Mouse (Mus musculus) E14TG2a.4 (cell line): ENCODE measurements around the gene Ybx1.

ENCODE experiments used
- CTCF ChIP-seq: conservative IDR thresholded peaks from 2 replicates; pipeline ENCODE4 v1.5.1; 2014; ENCODE audit warnings: low read length
- NANOG ChIP-seq: IDR thresholded peaks from 2 replicates; pipeline ENCODE4 v1.6.1; 2014; ENCODE audit warnings: borderline replicate concordance, low read length, mixed read lengths

DNA sequence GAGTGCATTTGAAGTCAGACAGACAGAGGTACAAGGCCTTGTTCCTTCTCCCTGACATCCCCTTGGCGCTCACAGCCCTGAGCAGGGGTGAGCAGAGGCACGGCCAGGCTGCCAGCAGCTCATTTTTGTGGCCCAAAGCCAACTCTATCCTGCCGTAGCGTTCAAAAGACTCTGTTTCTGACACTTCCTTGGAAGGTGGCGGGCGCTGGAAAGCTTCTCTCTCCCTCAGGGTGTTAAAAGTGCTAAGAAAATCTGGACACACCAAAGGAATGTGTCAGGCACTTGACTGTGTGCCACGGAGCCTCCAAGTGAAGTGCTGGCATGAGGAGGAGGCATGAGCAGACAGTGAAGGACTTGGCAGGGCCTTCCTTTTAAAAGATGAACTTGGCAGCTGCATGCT is 48.8 kb downstream of the Ybx1 start:
- TF ChIP-seq CTCF (no peak), NANOG (no peak)
